Mouse (Mus musculus) lung, adult 2 months (tissue): Measurements from ENCODE around the gene Rhbg. TPM values are rescaled to one million over a fixed set of nuclear protein-coding genes. Genes with fewer than 3 reads are reported as not detected.

Experiments used
- DNase-seq: peaks from one replicate; pipeline ENCODE4 v3.0.0; 2022
- H3K4me1 ChIP-seq: fragments of 200-500 bp; 2 replicates; pipeline ENCODE4 v1.6.1; 2011; ENCODE audit warnings: low read length; ENCODE audit not compliant: control insufficient read depth, insufficient read depth
- H3K4me3 ChIP-seq: fragments of 200-500 bp; replicated peaks from 2 replicates; pipeline ENCODE3; 2011; ENCODE audit warnings: low read depth, mild to moderate bottlenecking, control low read depth, low read length; ENCODE audit errors: extremely low read depth
- CTCF ChIP-seq: fragments of 200-500 bp; IDR thresholded peaks from 2 replicates; pipeline ENCODE4 v1.5.1; 2011; ENCODE audit warnings: mild to moderate bottlenecking, low read length, control low read depth; ENCODE audit not compliant: insufficient read depth
- POLR2A ChIP-seq: fragments of 200-500 bp; IDR thresholded peaks from 2 replicates; pipeline ENCODE4 v1.6.1; 2011; ENCODE audit warnings: low read depth, mild to moderate bottlenecking, control low read depth, low read length, borderline replicate concordance; ENCODE audit errors: extremely low read depth
- WGBS: fragments of 180-500 bp; shearing (Covaris S2); methylation state at CpG from one replicate; pipeline ENCODE4 v1.1.7; 2018; 5-methylcytosine and 5-hydroxymethylcytosine counted together
- polyA plus RNA-seq: library from polyadenylated mRNA; depleted of rRNA; stranded (reverse); fragments of >200 nt; gene quantifications from 2 replicates; pipeline ENCODE4 v1.2.3, GENCODE M21; 2012; rRNA removed

Rhbg gene
- polyA plus RNA-seq, 1 experiment = 14.5 TPM

GRCm38 (mm10) chr3:88203999-88204700 lies 50.4 kb downstream of the Rhbg start:
- H3K4me3 ChIP-seq = no peak overlapping the region
- no peak for DNase-seq
- H3K4me1 ChIP-seq = peaks cover 6% of the 10 kb centered on the region
- TF ChIP-seq CTCF = no peak
- TF ChIP-seq POLR2A = no peak
- 7% methylated on average over 7 of the region's 7 CpGs for WGBS

GRCm38 (mm10) chr3:88203456-88203855 lies 51.1 kb downstream of the Rhbg start:
- no peak for DNase-seq
- TF ChIP-seq POLR2A (no peak), CTCF (no peak)
- 14% methylated on average over 5 of the region's 5 CpGs for WGBS
- Histone ChIP-seq H3K4me3 (no peak overlapping the region), H3K4me1 (peaks cover 6% of the 10 kb centered on the region)

- Histone ChIP-seq H3K4me3 (no peak overlapping the region), H3K4me1 (peaks cover 6% of the 10 kb centered on the region)
- TF ChIP-seq CTCF (no peak), POLR2A (no peak)
- WGBS = 8% methylated on average over 6 of the region's 6 CpGs
- no peak for DNase-seq
Measured at GRCm38 (mm10) chr3:88202986-88203385, 51.5 kb downstream of the Rhbg start.

- no peak overlapping the region for H3K4me3 ChIP-seq
- 21% methylated on average over 5 of the region's 5 CpGs for WGBS
- peaks cover 6% of the 10 kb centered on the region for H3K4me1 ChIP-seq
- no peak for TF ChIP-seq CTCF
- no peak for TF ChIP-seq POLR2A
- no peak for DNase-seq
Measured at GRCm38 (mm10) chr3:88201640-88202039, 52.9 kb downstream of the Rhbg start.

GRCm38 (mm10) chr3:88200972-88201330 lies 53.6 kb downstream of the Rhbg start:
- DNase-seq = no peak
- WGBS = 2% methylated on average over 37 of the region's 37 CpGs
- no peak overlapping the region for H3K4me3 ChIP-seq
- peaks cover 6% of the 10 kb centered on the region for H3K4me1 ChIP-seq
- no peak for TF ChIP-seq CTCF

GRCm38 (mm10) chr3:88200161-88200971 lies 54.1 kb downstream of the Rhbg start:
- WGBS = 2% methylated on average over 61 of the region's 61 CpGs
- TF ChIP-seq CTCF (no peak), POLR2A (no peak)
- Histone ChIP-seq H3K4me3 (no peak overlapping the region), H3K4me1 (peaks cover 6% of the 10 kb centered on the region)
- no peak for DNase-seq

- WGBS = 48% methylated on average over 2 of the region's 2 CpGs
- H3K4me1 ChIP-seq = peaks cover 6% of the 10 kb centered on the region
- no peak for DNase-seq
Measured at GRCm38 (mm10) chr3:88199541-88200110, 54.9 kb downstream of the Rhbg start.

GRCm38 (mm10) chr3:88198505-88199020 lies 55.9 kb downstream of the Rhbg start:
- peaks cover 6% of the 10 kb centered on the region for H3K4me1 ChIP-seq
- whole genome bisulfite sequencing = 12% methylated on average over 9 of the region's 9 CpGs

More at GRCm38 (mm10) chr3:88199541-88200110, 54.9 kb downstream of the Rhbg start:
- TF ChIP-seq POLR2A = no peak
- TF ChIP-seq CTCF = no peak
- no peak overlapping the region for H3K4me3 ChIP-seq

GRCm38 (mm10) chr3:88197741-88198504 lies 56.6 kb downstream of the Rhbg start:
- no peak for DNase-seq
- TF ChIP-seq POLR2A (no peak), CTCF (no peak)
- peaks cover 6% of the 10 kb centered on the region for H3K4me1 ChIP-seq
- H3K4me3 ChIP-seq = no peak overlapping the region
- 20% methylated on average over 10 of the region's 10 CpGs for WGBS

More at GRCm38 (mm10) chr3:88198505-88199020, 55.9 kb downstream of the Rhbg start:
- no peak for DNase-seq
- no peak overlapping the region for H3K4me3 ChIP-seq
- TF ChIP-seq POLR2A = no peak
- no peak for TF ChIP-seq CTCF

Other genes starting within 250 kb of the Rhbg start
- 0.06 and 0.37 TPM in 2 replicates for gene Hapln2, start 227.1 kb downstream of the Rhbg start, polyA plus RNA-seq
- gene Gpatch4, start 211.6 kb downstream of the Rhbg start, polyA plus RNA-seq = 5.7 and 7.2 TPM in 2 replicates
- 90.5 and 117 TPM in 2 replicates for gene Naxe, start 196.2 kb downstream of the Rhbg start, polyA plus RNA-seq
- not detected in 2 replicates for gene Ttc24, start 176.4 kb downstream of the Rhbg start, polyA plus RNA-seq
- gene Iqgap3, start 172.7 kb downstream of the Rhbg start, polyA plus RNA-seq = 1.8 and 2.5 TPM in 2 replicates
- gene Mef2d, start 112.3 kb downstream of the Rhbg start, polyA plus RNA-seq = 87.0 and 94.3 TPM in 2 replicates
- 0.40 and 0.49 TPM in 2 replicates for gene Gm38392, start 32.5 kb upstream of the Rhbg start, polyA plus RNA-seq
- gene Tsacc, start 42.3 kb upstream of the Rhbg start, polyA plus RNA-seq = 2.1 and 3.3 TPM in 2 replicates
- gene Cct3, start 42.4 kb upstream of the Rhbg start, polyA plus RNA-seq = 59.5 and 77.6 TPM in 2 replicates
- gene Glmp, start 70.3 kb upstream of the Rhbg start, polyA plus RNA-seq = 148 and 183 TPM in 2 replicates
- 12.4 and 31.8 TPM in 2 replicates for gene Tmem79, start 81.4 kb upstream of the Rhbg start, polyA plus RNA-seq
- 48.4 and 63.7 TPM in 2 replicates for gene Smg5, start 81.6 kb upstream of the Rhbg start, polyA plus RNA-seq
- gene Paqr6, start 109.9 kb upstream of the Rhbg start, polyA plus RNA-seq = 19.1 and 29.1 TPM in 2 replicates
- gene Bglap3, start 118.0 kb upstream of the Rhbg start, polyA plus RNA-seq = 0.20 and 23.9 TPM in 2 replicates
- 23.0 TPM in 1 of 2 replicates, not detected in the other for gene Bglap2, start 124.0 kb upstream of the Rhbg start, polyA plus RNA-seq
- not detected in 2 replicates for gene Bglap, start 129.8 kb upstream of the Rhbg start, polyA plus RNA-seq
- gene Pmf1, start 155.6 kb upstream of the Rhbg start, polyA plus RNA-seq = 23.4 and 27.0 TPM in 2 replicates
- gene Slc25a44, start 170.4 kb upstream of the Rhbg start, polyA plus RNA-seq = 18.3 and 25.4 TPM in 2 replicates
- gene Sema4a, start 206.5 kb upstream of the Rhbg start, polyA plus RNA-seq = 52.3 and 58.3 TPM in 2 replicates